Mouse (Mus musculus): ENCODE data around the gene BC024063. TPM values are rescaled to one million over a fixed set of nuclear protein-coding genes. Genes with fewer than 3 reads are reported as not detected.
"Not testable (repeated sequence)": the region's sequence is repeated elsewhere in the genome, so short reads cannot be mapped to it uniquely, and the experiment has no call there.

Gene BC024063
- total and polyA plus RNA-seq, 3 experiments = 2.6 to 9.6 (median 2.8) TPM

DNA sequence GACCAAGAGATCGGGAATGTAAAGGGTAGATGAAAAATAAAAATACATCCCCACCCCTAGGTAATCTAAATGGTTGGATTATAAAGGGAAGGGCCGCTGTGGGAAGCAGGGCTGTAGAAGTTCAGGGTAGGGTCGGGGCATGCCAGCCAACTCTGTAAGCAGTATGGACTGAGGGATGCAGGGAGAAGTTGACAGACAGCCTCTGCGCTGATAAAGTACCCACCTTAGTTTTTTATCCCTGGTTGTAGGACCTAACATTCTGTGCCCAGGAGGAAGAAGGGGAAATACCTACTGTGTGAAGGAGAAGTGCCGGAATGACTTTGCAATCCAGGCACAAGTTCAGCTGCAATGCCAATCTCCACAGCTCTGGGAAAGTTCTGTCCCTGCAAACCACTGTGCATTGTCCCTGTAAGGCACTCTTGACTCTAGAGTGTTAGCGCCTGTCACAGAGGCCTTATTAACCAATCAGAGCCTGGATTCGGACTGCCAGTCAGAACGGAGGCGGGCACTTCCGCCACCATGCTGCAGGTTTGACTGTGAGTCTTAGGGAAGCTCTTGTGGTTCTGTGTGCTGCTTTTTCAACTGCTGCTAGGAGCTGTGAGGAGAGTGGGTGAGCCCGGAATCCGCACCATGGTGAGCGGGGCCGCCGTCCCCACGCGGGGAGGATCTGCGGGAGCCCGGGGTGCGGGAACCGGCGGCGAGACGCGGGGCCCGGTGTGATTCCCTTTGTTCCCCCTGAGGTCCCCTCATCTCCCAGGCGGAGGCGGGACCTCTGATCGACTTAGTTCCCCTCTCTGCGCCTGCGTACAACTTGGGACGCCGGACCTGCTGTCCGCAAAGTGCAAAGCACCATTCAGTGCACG is 35.3 kb upstream of the BC024063 start, which contains the start of gene Zfp873 (continued):
- TF ChIP-seq JUND (conservative IDR thresholded peaks at IDR 0.05; ENCODE audit: low read depth, low read length) (no peak), CHD1 (IDR thresholded peaks at IDR 0.05; ENCODE audit: low read depth, low read length) (no peak), MAZ (IDR thresholded peaks at IDR 0.05; ENCODE audit: low read depth, low read length) (no peak), GABPA (IDR thresholded peaks at IDR 0.05; ENCODE audit: insufficient replicate concordance, low read depth, low read length) (no peak), ZNF384 (IDR thresholded peaks at IDR 0.05; ENCODE audit: low read depth, low read length) (no peak), MXI1 (IDR thresholded peaks at IDR 0.05; ENCODE audit: low read depth, low read length) (peak; percentile 64), KAT2A (IDR thresholded peaks at IDR 0.05; ENCODE audit: insufficient replicate concordance, low read length) (0 out of 2 replicates have a peak, but pooled peaks have one; percentile 70), USF1 (IDR thresholded peaks at IDR 0.05; ENCODE audit: low read depth, low read length) (no peak), RAD21 (IDR thresholded peaks at IDR 0.05; ENCODE audit: low read depth, low read length) (no peak)

DNA sequence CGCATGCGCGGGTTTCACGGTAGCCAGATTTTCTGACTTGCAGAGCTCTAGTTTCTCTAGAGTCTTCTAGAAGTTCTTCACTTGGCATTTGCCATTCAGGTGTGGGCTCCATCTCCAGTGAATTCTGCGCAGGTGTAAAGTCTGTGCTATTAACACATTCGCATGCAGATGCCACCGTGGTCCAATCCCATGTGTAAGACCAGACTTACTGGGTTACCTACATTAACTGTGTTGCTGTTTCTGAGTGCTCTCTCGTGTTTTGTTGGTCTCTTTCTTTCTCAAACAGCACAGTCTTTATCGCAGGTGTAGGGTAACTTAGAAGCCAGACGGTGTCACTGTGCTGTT is 34.7 kb upstream of the BC024063 start:
- H3K27me3 ChIP-seq (replicated peaks); in situ Hi-C loops (cut with MboI; ENCODE audit: low pct_ligation_motif_present, low pct_unique_long_range_greater_than_20kb, low sequenced_read_pairs); DNase-seq (ENCODE audit: extremely low read depth); dilution Hi-C loops (cut with MboI; ENCODE audit: extremely low pct_ligation_motif_present, extremely low pct_unique_long_range_greater_than_20kb, low sequenced_read_pairs): not testable (repeated sequence)
- peaks cover 12% of the 10 kb centered on the region; the same call in 1 of the 2 replicates for H3K79me2 ChIP-seq (replicated peaks; ENCODE audit: control insufficient read depth, extremely low read depth, insufficient read depth, poor library complexity, severe bottlenecking)
- peak overlapping the region; percentile 77 for H3K4me2 ChIP-seq (ENCODE audit: insufficient read depth, low read depth, poor library complexity, severe bottlenecking)
- TF ChIP-seq NELFE (IDR thresholded peaks at IDR 0.05; ENCODE audit: low read depth, low read length) (0 out of 2 replicates have a peak, but pooled peaks have one; percentile 72), MXI1 (IDR thresholded peaks at IDR 0.05; ENCODE audit: low read depth, low read length) (0 out of 2 replicates have a peak, but pooled peaks have one; percentile 18)
- peaks cover 0 to 11% of the 10 kb centered on the region in 2 experiments; a peak in 2 of 4 replicates for H3K4me1 ChIP-seq (ENCODE audit: control insufficient read depth in 1 of 2, insufficient read depth in 2 of 2)
- H3K4me3 ChIP-seq (replicated peaks in 1 of 3; ENCODE audit: low read depth in 2 of 3, low read length in 2 of 3, poor library complexity in 1 of 3) = peak overlapping the region; percentile 63 to 77 (median 68)
- peak overlapping the region; percentile 52 for H3K9ac ChIP-seq (ENCODE audit: insufficient read depth, low read depth)
- H3K27ac ChIP-seq (ENCODE audit: insufficient read depth, low read depth) = peak overlapping the region; percentile 59
- H3K9me3 ChIP-seq (replicated peaks; ENCODE audit: low read length) = peaks cover 29% of the 10 kb centered on the region
- H3K36me3 ChIP-seq (replicated peaks in 1 of 2; ENCODE audit: control insufficient read depth in 1 of 2, insufficient read depth in 1 of 2, low read length in 1 of 2) = peaks cover 1 to 20% of the 10 kb centered on the region in 2 experiments

DNA sequence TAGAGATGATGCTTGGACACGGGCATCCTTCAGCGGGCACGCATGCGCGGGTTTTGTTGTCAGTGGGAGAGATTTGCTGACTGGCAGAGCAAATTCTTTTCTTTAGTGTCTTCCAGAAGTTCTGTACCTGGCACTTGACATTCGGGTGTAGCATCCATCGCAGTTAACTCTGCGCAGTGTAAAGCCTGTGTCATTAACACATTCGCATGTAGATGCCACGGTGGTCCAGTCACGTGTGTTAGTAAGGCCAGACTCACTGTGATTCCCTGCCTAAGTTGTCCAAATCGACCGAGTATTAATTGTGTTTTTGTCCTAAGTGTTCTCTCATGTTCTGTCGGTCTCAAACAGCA is 444 bp downstream of the BC024063 start:
- dilution Hi-C loops (cut with MboI; ENCODE audit: extremely low pct_ligation_motif_present, extremely low pct_unique_long_range_greater_than_20kb, low sequenced_read_pairs); in situ Hi-C loops (cut with MboI; ENCODE audit: low pct_ligation_motif_present, low pct_unique_long_range_greater_than_20kb, low sequenced_read_pairs); H3K36me3 ChIP-seq (replicated peaks in 1 of 2; ENCODE audit: control insufficient read depth in 1 of 2, insufficient read depth in 1 of 2, low read length in 1 of 2); DNase-seq (ENCODE audit: extremely low read depth); H3K9me3 ChIP-seq (replicated peaks; ENCODE audit: low read length); H3K4me1 ChIP-seq (ENCODE audit: control insufficient read depth in 1 of 2, insufficient read depth in 2 of 2); H3K27me3 ChIP-seq (replicated peaks); H3K79me2 ChIP-seq (replicated peaks; ENCODE audit: control insufficient read depth, extremely low read depth, insufficient read depth, poor library complexity, severe bottlenecking): not testable (repeated sequence)
- TF ChIP-seq MXI1 (IDR thresholded peaks at IDR 0.05; ENCODE audit: low read depth, low read length) (peak; percentile 50; the same call in 1 of the 2 replicates), BHLHE40 (IDR thresholded peaks at IDR 0.05; ENCODE audit: low read depth, low read length) (0 out of 2 replicates have a peak, but pooled peaks have one; percentile 23), NRF1 (IDR thresholded peaks at IDR 0.05; ENCODE audit: low read depth, low read length) (peak; percentile 9; the same call in 1 of the 2 replicates), SIN3A (IDR thresholded peaks at IDR 0.05; ENCODE audit: low read length) (peak; percentile 63)
- Histone ChIP-seq H3K27ac (ENCODE audit: insufficient read depth, low read depth) (peak overlapping the region; percentile 84; the same call in 1 of the 2 replicates), H3K4me2 (ENCODE audit: insufficient read depth, low read depth, poor library complexity, severe bottlenecking) (peak overlapping the region; percentile 61), H3K9ac (ENCODE audit: insufficient read depth, low read depth) (peak overlapping the region; percentile 65), H3K4me3 (replicated peaks in 1 of 3; ENCODE audit: low read depth in 2 of 3, low read length in 2 of 3, poor library complexity in 1 of 3) (peak overlapping the region; percentile 56 to 80 (median 63))

Measured in CH12.LX (cell line).